In the genomic region with DNA sequence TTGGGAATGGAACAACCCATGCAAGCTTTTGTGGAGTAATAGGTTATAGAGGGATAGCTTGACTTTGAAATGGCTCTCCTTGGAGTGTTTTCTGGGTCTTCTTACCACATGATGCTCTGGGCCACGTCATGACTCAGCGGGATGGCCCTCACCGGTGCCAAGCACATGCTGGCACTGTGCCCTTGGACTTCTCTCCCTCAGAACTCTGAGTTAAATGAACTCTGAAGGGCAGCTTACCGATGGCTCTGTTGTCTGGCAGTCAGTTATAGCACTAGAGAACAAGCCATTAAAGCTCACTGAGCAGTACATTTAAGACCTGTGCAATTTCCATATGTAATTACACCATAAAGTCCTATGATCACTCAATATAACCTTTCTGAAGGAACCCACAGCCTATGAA, we compare ENCODE assay signal across 11 mouse cellular contexts. TPM values are rescaled to one million over a fixed set of nuclear protein-coding genes. Genes with fewer than 3 reads are reported as not detected.
DNase-seq lines count a peak whose midpoint lies in the region; TF ChIP-seq lines count a peak whose summit lies in the region.
"Had no signal": no experiment of that assay in that cellular context is flagged by ENCODE, and none has a peak within 500 bp of the region (broad histone marks: within the 10 kb centered on the region; RNA-seq: fewer than 3 reads in every experiment).

No protein-coding gene starts in this region.

- no peaks in the 10 kb centered on the region for H3K9me3 ChIP-seq in heart, embryonic 10.5 days

- no peak for TF ChIP-seq CTCF in small intestine, adult 2 months (IDR thresholded peaks at IDR 0.05; ENCODE audit: extremely low read depth, insufficient read length, insufficient replicate concordance, low read depth, low read length)

- no peaks in the 10 kb centered on the region for H3K36me3 ChIP-seq in heart, embryonic 10.5 days
- no peaks in the 10 kb centered on the region for H3K36me3 ChIP-seq in small intestine, adult 2 months (ENCODE audit: control insufficient read depth, insufficient read depth, low read length)

- H3K4me3 ChIP-seq in heart, embryonic 10.5 days, result no peak overlapping the region
- no peak overlapping the region for H3K4me3 ChIP-seq in small intestine, adult 2 months (ENCODE audit: low read depth, low read length)
- H3K4me3 ChIP-seq: erythroblast, embryonic 14.5 days had no signal

- H3K4me1 ChIP-seq in heart, embryonic 10.5 days, result peaks cover 9% of the 10 kb centered on the region
- peaks cover 22% of the 10 kb centered on the region for H3K4me1 ChIP-seq in small intestine, adult 2 months (ENCODE audit: control insufficient read depth, insufficient read depth, insufficient read length, low read length)

- no peak overlapping the region for H3K27ac ChIP-seq in heart, embryonic 10.5 days
- H3K27ac ChIP-seq in small intestine, adult 2 months (ENCODE audit: insufficient read depth, low read depth, low read length), result peak overlapping the region; percentile 31
- H3K27ac ChIP-seq: stomach, postnatal 0 days had no signal

- no peak for TF ChIP-seq POLR2A in small intestine, adult 2 months (IDR thresholded peaks at IDR 0.05; ENCODE audit: low read depth, low read length)

- WGBS in heart, embryonic 10.5 days, result 85% methylated on average over 4 of the region's 4 CpGs
- 19% methylated on average over 4 of the region's 4 CpGs for WGBS in small intestine, adult 2 months

- peak; percentile 56 for DNase-seq in heart, adult 8-10 months (ENCODE audit: low spot score)
- DNase-seq in heart, embryonic 10.5 days (ENCODE audit: low spot score), result no peak
- peak; percentile 22 for DNase-seq in right cerebral cortex, postnatal 4 days
- no peak for DNase-seq in right cerebral cortex, adult 2 months (ENCODE audit: low spot score in 2 of 2)
- peak; percentile 30 to 51 for DNase-seq in adrenal gland, postnatal 4 days (ENCODE audit: low spot score in 2 of 2)
- no peak for DNase-seq in frontal cortex, postnatal 36 days (ENCODE audit: low spot score in 2 of 2)
- DNase-seq in cerebellum, adult 11 months, result no peak

- no peaks in the 10 kb centered on the region for H3K27me3 ChIP-seq in heart, embryonic 10.5 days (ENCODE audit: insufficient read depth, poor library complexity, severe bottlenecking)
- no peaks in the 10 kb centered on the region for H3K27me3 ChIP-seq in small intestine, adult 2 months (ENCODE audit: control insufficient read depth, insufficient read depth, low read length)

RNA-seq across cellular contexts. Expression of gene Acsf2, which starts 4.4 kb away (rescaled TPM):
- 10 to 100 TPM; 25.6 to 34.8 (median 30.1) TPM for total RNA-seq in heart, adult 8-10 months (2022)
- 2.8 and 4.1 TPM in 2 replicates for polyA plus RNA-seq in heart, embryonic 10.5 days (2016; fragmentation: Nextera tagmentation; extraction: Ambion mirVana)
- 10 to 100 TPM; 59.1 to 67.3 TPM for total RNA-seq in adrenal gland, postnatal 4 days (2021)
- polyA plus RNA-seq in small intestine, adult 2 months (2012; rRNA removed), result 21.1 and 50.5 TPM in 2 replicates

RNA-seq across cellular contexts. Expression of gene Lrrc59, which starts 32.2 kb away (rescaled TPM):
- 10 to 100 TPM; 25.5 to 31.1 (median 28.2) TPM for total RNA-seq in heart, adult 8-10 months (2022)
- 229 and 251 TPM in 2 replicates for polyA plus RNA-seq in heart, embryonic 10.5 days (2016; fragmentation: Nextera tagmentation; extraction: Ambion mirVana)
- 100 to 1,000 TPM; 122 to 126 TPM for total RNA-seq in adrenal gland, postnatal 4 days (2021)
- polyA plus RNA-seq in small intestine, adult 2 months (2012; rRNA removed), result 88.1 and 169 TPM in 2 replicates

RNA-seq across cellular contexts. Expression of gene Chad, which starts 32.5 kb away (rescaled TPM):
- total RNA-seq in heart, adult 8-10 months (2022), result 1 to 10 TPM in 2 of 4 experiments, under 1 TPM in 2; 0.43 to 2.4 (median 0.86) TPM
- 0.11 and 0.28 TPM in 2 replicates for polyA plus RNA-seq in heart, embryonic 10.5 days (2016; fragmentation: Nextera tagmentation; extraction: Ambion mirVana)
- under 1 TPM; 0.45 to 0.90 TPM for total RNA-seq in adrenal gland, postnatal 4 days (2021)
- polyA plus RNA-seq in small intestine, adult 2 months (2012; rRNA removed), result 0.91 and 13.9 TPM in 2 replicates
- total RNA-seq: common myeloid progenitor, adult 5-6 weeks had no signal
- polyA plus RNA-seq: erythroblast, embryonic 14.5 days had no signal

RNA-seq across cellular contexts. Expression of gene Rsad1, which starts 48.3 kb away (rescaled TPM):
- 10 to 100 TPM in 2 of 4 experiments, 1 to 10 TPM in 2; 8.3 to 11.5 (median 10.1) TPM for total RNA-seq in heart, adult 8-10 months (2022)
- polyA plus RNA-seq in heart, embryonic 10.5 days (2016; fragmentation: Nextera tagmentation; extraction: Ambion mirVana), result 3.2 and 6.9 TPM in 2 replicates
- total RNA-seq in adrenal gland, postnatal 4 days (2021), result 10 to 100 TPM; 14.5 to 15.3 TPM
- polyA plus RNA-seq in small intestine, adult 2 months (2012; rRNA removed), result 3.7 and 8.4 TPM in 2 replicates
- polyA plus RNA-seq: erythroblast, embryonic 14.5 days had no signal

RNA-seq across cellular contexts. Expression of gene Mrpl27, which starts 56.2 kb away (rescaled TPM):
- total RNA-seq in heart, adult 8-10 months (2022), result 10 to 100 TPM; 59.3 to 66.6 (median 63.0) TPM
- polyA plus RNA-seq in heart, embryonic 10.5 days (2016; fragmentation: Nextera tagmentation; extraction: Ambion mirVana), result 139 and 141 TPM in 2 replicates
- total RNA-seq in adrenal gland, postnatal 4 days (2021), result 10 to 100 TPM; 79.8 to 88.5 TPM
- polyA plus RNA-seq in small intestine, adult 2 months (2012; rRNA removed), result 25.8 and 45.7 TPM in 2 replicates

Comparison
In these comparisons a context has a peak if more than half of its experiments do, and no peak if none do; other contexts are left out.
1. DNase-seq: peak in heart, adult 8-10 months (single experiment), right cerebral cortex, postnatal 4 days (single experiment) and adrenal gland, postnatal 4 days (2 of 2); none in heart, embryonic 10.5 days (single experiment), right cerebral cortex, adult 2 months (0 of 2), frontal cortex, postnatal 36 days (0 of 2) and cerebellum, adult 11 months (single experiment).